Mouse (Mus musculus) kidney, postnatal 36 days (tissue): ENCODE data around the gene Mrrf.

Experiments used
- DNase-seq, 2 experiments: peaks; one replicate each; pipeline ENCODE4 v3.0.0; 2021 to 2022; ENCODE audit warnings: mixed read lengths in 2 of 2

The Mrrf gene

GRCm38 (mm10) chr2:36136300-36136941, at the start of gene Mrrf, which contains the start of gene Rbm18:
Gene Mrrf, plus strand, starts transcription at chr2:36136389.
Gene Rbm18, minus strand, starts transcription at chr2:36136773.
- DNase-seq: peak; percentile 94 to 95

GRCm38 (mm10) chr2:36089190-36089589, 47.0 kb upstream of the Mrrf start:
- no peak for DNase-seq

- DNase-seq: peak; percentile 66 to 81
Observed at GRCm38 (mm10) chr2:36090853-36091741, 45.1 kb upstream of the Mrrf start.

GRCm38 (mm10) chr2:36092748-36093147, 43.4 kb upstream of the Mrrf start:
- DNase-seq: peak; percentile 44 to 71

GRCm38 (mm10) chr2:36093301-36093700, 42.9 kb upstream of the Mrrf start:
- no peak for DNase-seq

GRCm38 (mm10) chr2:36093914-36094475, 42.2 kb upstream of the Mrrf start:
- no peak for DNase-seq

GRCm38 (mm10) chr2:36097129-36097815, 38.9 kb upstream of the Mrrf start:
- DNase-seq: no peak

- DNase-seq: no peak
Observed at GRCm38 (mm10) chr2:36098021-36098420, 38.2 kb upstream of the Mrrf start.

- peak in 1 of 2 experiments; percentile 29 for DNase-seq
Observed at GRCm38 (mm10) chr2:36099739-36100138, 36.5 kb upstream of the Mrrf start.

- DNase-seq: no peak
Observed at GRCm38 (mm10) chr2:36101866-36102558, 34.2 kb upstream of the Mrrf start.

- peak in 1 of 2 experiments; percentile 39 for DNase-seq
Observed at GRCm38 (mm10) chr2:36102559-36102946, 33.6 kb upstream of the Mrrf start.

- DNase-seq: no peak
Observed at GRCm38 (mm10) chr2:36103069-36103554, 33.1 kb upstream of the Mrrf start.

- peak in 1 of 2 experiments; percentile 38 for DNase-seq
Observed at GRCm38 (mm10) chr2:36103555-36104367, 32.4 kb upstream of the Mrrf start.

GRCm38 (mm10) chr2:36104436-36104955, 31.7 kb upstream of the Mrrf start:
- DNase-seq: peak in 1 of 2 experiments; percentile 33

- DNase-seq: peak in 1 of 2 experiments; percentile 24
Observed at GRCm38 (mm10) chr2:36104956-36105741, 31.0 kb upstream of the Mrrf start, which contains the start of gene Lhx6. Gene Lhx6, minus strand, starts transcription at chr2:36105408.

- no peak for DNase-seq
Observed at GRCm38 (mm10) chr2:36108615-36109014, 27.6 kb upstream of the Mrrf start.

- no peak for DNase-seq
Observed at GRCm38 (mm10) chr2:36112632-36113031, 23.6 kb upstream of the Mrrf start.

GRCm38 (mm10) chr2:36126795-36127429, 9.3 kb upstream of the Mrrf start:
- no peak for DNase-seq

- peak; percentile 19 to 40 for DNase-seq
Observed at GRCm38 (mm10) chr2:36127973-36128372, 8.2 kb upstream of the Mrrf start.
